Mouse (Mus musculus) c-Kit-negative CD71-positive TER-119-positive erythroid progenitor cells, embryonic 14.5 days (primary cell): ENCODE results near the gene Hypk.
"Not testable (repeated sequence)": the region's sequence is repeated elsewhere in the genome, so short reads cannot be mapped to it uniquely, and the experiment has no call there.

ENCODE experiments used
- DNase-seq: peaks from one replicate; pipeline ENCODE4 v3.0.0-alpha.2; 2013; ENCODE audit warnings: low read depth, low spot score

The Hypk gene

GRCm38 (mm10) chr2:121448136-121448535, 5.0 kb upstream of the Hypk start:
- DNase-seq: no peak

- peak; percentile 95 for DNase-seq
These were observed 4.2 kb upstream of the Hypk start, which contains the start of gene Serf2 for GRCm38 (mm10) chr2:121448739-121449535. Gene Serf2, plus strand, starts transcription at chr2:121449195.

GRCm38 (mm10) chr2:121449545-121450011, 3.5 kb upstream of the Hypk start:
- DNase-seq: no peak

- no peak for DNase-seq
These were observed 3.0 kb upstream of the Hypk start for GRCm38 (mm10) chr2:121450093-121450492.

GRCm38 (mm10) chr2:121452361-121452760, 729 bp upstream of the Hypk start:
- no peak for DNase-seq

GRCm38 (mm10) chr2:121453917-121454316, 827 bp downstream of the Hypk start:
- DNase-seq: no peak

- no peak for DNase-seq
These were observed 2.4 kb downstream of the Hypk start for GRCm38 (mm10) chr2:121455534-121455933.

- DNase-seq: peak; percentile 80
These were observed 3.9 kb downstream of the Hypk start, which contains the start of gene Serinc4 for GRCm38 (mm10) chr2:121456692-121457642. Gene Serinc4, minus strand, starts transcription at chr2:121456781.

GRCm38 (mm10) chr2:121460071-121460470, 7.0 kb downstream of the Hypk start:
- DNase-seq: no peak

GRCm38 (mm10) chr2:121468982-121469381, 15.9 kb downstream of the Hypk start:
- DNase-seq: not testable (repeated sequence)

GRCm38 (mm10) chr2:121472783-121473182, 19.7 kb downstream of the Hypk start:
- DNase-seq: not testable (repeated sequence)

GRCm38 (mm10) chr2:121473301-121474179, 20.4 kb downstream of the Hypk start, which contains the start of gene Mfap1b:
Gene Mfap1b, minus strand, starts transcription at chr2:121474067.
- peak; percentile 77 for DNase-seq

GRCm38 (mm10) chr2:121474180-121474535, 21.1 kb downstream of the Hypk start:
- no peak for DNase-seq

GRCm38 (mm10) chr2:121475306-121475705, 22.2 kb downstream of the Hypk start:
- DNase-seq: not testable (repeated sequence)

GRCm38 (mm10) chr2:121477491-121478266, 24.6 kb downstream of the Hypk start:
- DNase-seq: no peak

GRCm38 (mm10) chr2:121480498-121480897, 27.4 kb downstream of the Hypk start:
- DNase-seq: no peak

GRCm38 (mm10) chr2:121480916-121481315, 27.8 kb downstream of the Hypk start:
- DNase-seq: not testable (repeated sequence)

GRCm38 (mm10) chr2:121483576-121483975, 30.5 kb downstream of the Hypk start:
- no peak for DNase-seq

- DNase-seq: not testable (repeated sequence)
These were observed 31.3 kb downstream of the Hypk start for GRCm38 (mm10) chr2:121484403-121484802.

- not testable (repeated sequence) for DNase-seq
These were observed 48.5 kb downstream of the Hypk start for GRCm38 (mm10) chr2:121501550-121501949.
